Mouse (Mus musculus): Measurements from ENCODE around the gene Tbpl2. TPM values are rescaled to one million over a fixed set of nuclear protein-coding genes. Genes with fewer than 3 reads are reported as not detected.

Gene Tbpl2
- polyA plus RNA-seq, 1 experiment: not detected

GRCm38 (mm10) chr2:24048480-24049097 lies 47.8 kb downstream of the Tbpl2 start:
- H3K4me1 ChIP-seq (ENCODE audit: control insufficient read depth, insufficient read depth, insufficient read length): no peaks in the 10 kb centered on the region
- H3K4me3 ChIP-seq (ENCODE audit: extremely low read depth, insufficient read depth, insufficient read length): peak overlapping the region; percentile 4
- no peaks in the 10 kb centered on the region for H3K36me3 ChIP-seq (ENCODE audit: control insufficient read depth, insufficient read depth, low read length)
- TF ChIP-seq CTCF (IDR thresholded peaks at IDR 0.05; ENCODE audit: extremely low read depth, insufficient read depth, insufficient read length, insufficient replicate concordance) (no peak), POLR2A (IDR thresholded peaks at IDR 0.05; ENCODE audit: low read depth, low read length) (no peak)
- 11% methylated on average over 16 of the region's 16 CpGs for WGBS
- no peak for DNase-seq (ENCODE audit: low read depth in 1 of 2, low spot score in 2 of 2)
- no peak overlapping the region for H3K27ac ChIP-seq (ENCODE audit: insufficient read depth, low read length)
- H3K27me3 ChIP-seq (ENCODE audit: control insufficient read depth, insufficient read depth, low read length): no peaks in the 10 kb centered on the region

DNA sequence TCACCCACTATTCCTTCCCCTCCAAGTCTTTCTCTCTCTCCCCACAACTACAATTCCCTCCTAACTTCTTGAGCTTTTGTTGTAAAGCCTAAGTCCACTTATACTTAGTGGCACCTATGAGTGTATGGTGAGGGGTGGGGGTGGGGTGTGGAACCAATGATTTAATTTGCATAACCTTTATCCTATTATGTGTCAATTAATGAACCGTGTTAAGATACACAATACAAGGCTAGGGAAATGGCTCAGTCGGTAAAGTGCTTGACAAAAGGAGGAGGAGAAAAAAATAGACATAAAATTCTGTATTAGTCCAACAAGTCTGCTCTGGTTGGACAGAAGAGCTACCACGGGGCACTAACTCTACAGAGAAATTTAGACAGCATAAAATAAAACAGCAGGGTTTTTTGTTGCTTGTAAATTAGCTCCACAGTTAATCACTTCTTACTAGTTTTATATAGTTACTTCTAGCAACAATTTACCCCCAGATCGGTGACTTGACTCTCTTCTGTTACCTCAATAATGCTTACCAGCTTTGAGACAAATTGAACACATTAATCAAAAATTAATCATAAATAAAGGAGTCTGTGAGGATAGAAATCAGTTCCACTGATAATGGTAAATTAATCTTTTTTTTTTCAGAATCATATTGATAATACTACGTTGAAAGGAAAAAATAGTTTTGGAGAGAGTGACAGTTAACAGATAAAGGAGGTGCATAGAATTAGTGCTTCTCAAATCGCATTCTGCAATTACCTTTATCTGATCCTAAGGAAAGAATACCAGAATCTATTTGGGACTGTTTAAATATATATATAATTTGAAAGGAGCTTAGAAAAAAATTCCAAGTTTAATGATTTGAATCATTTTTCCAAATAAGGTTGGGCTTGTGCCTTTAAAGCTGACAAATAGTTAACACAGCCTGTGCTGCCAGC lies 48.6 kb downstream of the Tbpl2 start:
- Histone ChIP-seq H3K4me3 (ENCODE audit: extremely low read depth, insufficient read depth, insufficient read length) (no peak overlapping the region; the same call in 1 of the 2 replicates), H3K27ac (ENCODE audit: insufficient read depth, low read length) (no peak overlapping the region), H3K4me1 (ENCODE audit: control insufficient read depth, insufficient read depth, insufficient read length) (no peaks in the 10 kb centered on the region), H3K36me3 (ENCODE audit: control insufficient read depth, insufficient read depth, low read length) (no peaks in the 10 kb centered on the region), H3K27me3 (ENCODE audit: control insufficient read depth, insufficient read depth, low read length) (no peaks in the 10 kb centered on the region)
- DNase-seq (ENCODE audit: low read depth in 1 of 2, low spot score in 2 of 2): no peak
- no peak for TF ChIP-seq POLR2A (IDR thresholded peaks at IDR 0.05; ENCODE audit: low read depth, low read length)
- no peak for TF ChIP-seq CTCF (IDR thresholded peaks at IDR 0.05; ENCODE audit: extremely low read depth, insufficient read depth, insufficient read length, insufficient replicate concordance)
- 62% methylated on average over 6 of the region's 6 CpGs for WGBS

- Histone ChIP-seq H3K27ac (ENCODE audit: insufficient read depth, low read length) (no peak overlapping the region), H3K36me3 (ENCODE audit: control insufficient read depth, insufficient read depth, low read length) (no peaks in the 10 kb centered on the region), H3K4me1 (ENCODE audit: control insufficient read depth, insufficient read depth, insufficient read length) (no peaks in the 10 kb centered on the region), H3K27me3 (ENCODE audit: control insufficient read depth, insufficient read depth, low read length) (no peaks in the 10 kb centered on the region), H3K4me3 (ENCODE audit: extremely low read depth, insufficient read depth, insufficient read length) (no peak overlapping the region)
- TF ChIP-seq POLR2A (IDR thresholded peaks at IDR 0.05; ENCODE audit: low read depth, low read length) (no peak), CTCF (IDR thresholded peaks at IDR 0.05; ENCODE audit: extremely low read depth, insufficient read depth, insufficient read length, insufficient replicate concordance) (no peak)
- DNase-seq (ENCODE audit: low read depth in 1 of 2, low spot score in 2 of 2): no peak
- 75% methylated on average over 1 of the region's 1 CpGs for WGBS
Measured at GRCm38 (mm10) chr2:24042901-24043300, 53.5 kb downstream of the Tbpl2 start.

DNA sequence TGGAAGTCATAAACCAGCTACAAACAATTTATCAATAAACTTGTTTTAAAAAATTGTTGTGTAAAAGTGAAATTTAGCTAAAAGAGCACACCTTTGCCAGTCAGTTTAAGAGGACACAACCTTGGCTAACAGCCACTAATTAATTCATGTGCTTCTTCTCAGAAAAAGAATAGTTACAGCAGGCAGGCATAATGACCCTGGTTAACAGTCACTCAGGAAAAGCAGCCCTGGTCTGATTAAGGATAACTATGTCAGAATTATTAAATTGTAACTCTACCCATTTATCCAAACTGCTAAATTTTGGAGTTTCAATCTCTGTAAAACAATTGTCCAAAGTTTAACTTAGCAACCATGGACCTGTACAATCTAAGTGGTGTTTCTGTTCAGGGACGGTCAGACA lies 55.9 kb downstream of the Tbpl2 start:
- no peak for DNase-seq (ENCODE audit: low read depth in 1 of 2, low spot score in 2 of 2)
- 98% methylated on average over 1 of the region's 1 CpGs for WGBS

More for the DNA sequence above, 55.9 kb downstream of the Tbpl2 start:
- Histone ChIP-seq H3K4me3 (ENCODE audit: extremely low read depth, insufficient read depth, insufficient read length) (no peak overlapping the region), H3K27ac (ENCODE audit: insufficient read depth, low read length) (no peak overlapping the region), H3K4me1 (ENCODE audit: control insufficient read depth, insufficient read depth, insufficient read length) (no peaks in the 10 kb centered on the region), H3K36me3 (ENCODE audit: control insufficient read depth, insufficient read depth, low read length) (no peaks in the 10 kb centered on the region), H3K27me3 (ENCODE audit: control insufficient read depth, insufficient read depth, low read length) (no peaks in the 10 kb centered on the region)
- TF ChIP-seq POLR2A (IDR thresholded peaks at IDR 0.05; ENCODE audit: low read depth, low read length) (no peak), CTCF (IDR thresholded peaks at IDR 0.05; ENCODE audit: extremely low read depth, insufficient read depth, insufficient read length, insufficient replicate concordance) (no peak)

Other genes starting within 250 kb of the Tbpl2 start
- gene Hnmt, start 47.2 kb downstream of the Tbpl2 start, polyA plus RNA-seq (2012; rRNA removed): 0.12 and 0.19 TPM in 2 replicates
- not detected in 2 replicates for gene Il1f8, start 56.6 kb upstream of the Tbpl2 start, polyA plus RNA-seq (2012; rRNA removed)
- 0.27 and 0.28 TPM in 2 replicates for gene Il1f9, start 89.9 kb upstream of the Tbpl2 start, polyA plus RNA-seq (2012; rRNA removed)
- not detected in 2 replicates for gene Il1f6, start 118.8 kb upstream of the Tbpl2 start, polyA plus RNA-seq (2012; rRNA removed)
- gene Il1f5, start 180.4 kb upstream of the Tbpl2 start, polyA plus RNA-seq (2012; rRNA removed): not detected in 2 replicates
- gene Il1f10, start 194.6 kb upstream of the Tbpl2 start, polyA plus RNA-seq (2012; rRNA removed): not detected in 2 replicates
- 2.0 and 2.2 TPM in 2 replicates for gene Il1rn, start 240.3 kb upstream of the Tbpl2 start, polyA plus RNA-seq (2012; rRNA removed)